Mouse (Mus musculus): ENCODE results near the gene Mn1. TPM values are rescaled to one million over a fixed set of nuclear protein-coding genes. Genes with fewer than 3 reads are reported as not detected.
A peak's percentile ranks its signal among the peaks of the same experiment; 100 is the strongest.

Mn1 gene
- polyA plus RNA-seq, 1 experiment from 2014 or later, result 1.00 TPM

- Histone ChIP-seq H3K27me3 (ENCODE audit: insufficient read depth, low read length) (no peaks in the 10 kb centered on the region), H3K4me2 (ENCODE audit: low read depth, low read length) (no peak overlapping the region), H3K9me3 (ENCODE audit: low read length) (no peaks in the 10 kb centered on the region), H3K27ac (ENCODE audit: low read depth) (no peak overlapping the region), H3K36me3 (replicated peaks; ENCODE audit: insufficient read depth, low read length) (no peaks in the 10 kb centered on the region), H3K4me3 (ENCODE audit: low read depth, low read length) (no peak overlapping the region), H3K9ac (replicated peaks) (no peak overlapping the region), H3K4me1 (ENCODE audit: insufficient read depth) (peaks cover 10% of the 10 kb centered on the region)
- no peak for DNase-seq
- ATAC-seq, result no peak
- TF ChIP-seq CTCF (IDR thresholded peaks at IDR 0.05; ENCODE audit: low read depth) (no peak), EP300 (IDR thresholded peaks at IDR 0.05; ENCODE audit: low read depth) (no peak)
- 62% methylated on average over 9 of the region's 9 CpGs for WGBS (ENCODE audit: insufficient replicate concordance)
These were observed 49.3 kb downstream of the Mn1 start for GRCm38 (mm10) chr5:111466429-111466828.

GRCm38 (mm10) chr5:111467699-111468098 lies 50.5 kb downstream of the Mn1 start:
- Histone ChIP-seq H3K4me1 (ENCODE audit: insufficient read depth) (peaks cover 10% of the 10 kb centered on the region), H3K4me2 (ENCODE audit: low read depth, low read length) (no peak overlapping the region), H3K9me3 (ENCODE audit: low read length) (no peaks in the 10 kb centered on the region), H3K36me3 (replicated peaks; ENCODE audit: insufficient read depth, low read length) (no peaks in the 10 kb centered on the region), H3K4me3 (ENCODE audit: low read depth, low read length) (no peak overlapping the region), H3K9ac (replicated peaks) (no peak overlapping the region), H3K27ac (ENCODE audit: low read depth) (no peak overlapping the region), H3K27me3 (ENCODE audit: insufficient read depth, low read length) (no peaks in the 10 kb centered on the region)
- DNase-seq, result no peak
- WGBS (ENCODE audit: insufficient replicate concordance), result 31% methylated on average over 5 of the region's 5 CpGs
- TF ChIP-seq CTCF (IDR thresholded peaks at IDR 0.05; ENCODE audit: low read depth), result no peak
- ATAC-seq, result no peak

GRCm38 (mm10) chr5:111469195-111469882 lies 52.2 kb downstream of the Mn1 start:
- 39% methylated on average over 7 of the region's 7 CpGs for WGBS (ENCODE audit: insufficient replicate concordance)
- Histone ChIP-seq H3K27me3 (ENCODE audit: insufficient read depth, low read length) (no peaks in the 10 kb centered on the region), H3K9ac (replicated peaks) (no peak overlapping the region), H3K4me3 (ENCODE audit: low read depth, low read length) (no peak overlapping the region), H3K9me3 (ENCODE audit: low read length) (no peaks in the 10 kb centered on the region), H3K4me2 (ENCODE audit: low read depth, low read length) (no peak overlapping the region), H3K27ac (ENCODE audit: low read depth) (peak overlapping the region; percentile 78), H3K4me1 (ENCODE audit: insufficient read depth) (peaks cover 10% of the 10 kb centered on the region), H3K36me3 (replicated peaks; ENCODE audit: insufficient read depth, low read length) (no peaks in the 10 kb centered on the region)
- DNase-seq (no peak), ATAC-seq (peak; percentile 51)
- TF ChIP-seq CTCF (IDR thresholded peaks at IDR 0.05; ENCODE audit: low read depth), result no peak
- peak; percentile 33; the same call in 1 of the 2 replicates for TF ChIP-seq EP300 (IDR thresholded peaks at IDR 0.05; ENCODE audit: low read depth)

- Histone ChIP-seq H3K4me3 (ENCODE audit: low read depth, low read length) (no peak overlapping the region), H3K27me3 (ENCODE audit: insufficient read depth, low read length) (no peaks in the 10 kb centered on the region), H3K4me2 (ENCODE audit: low read depth, low read length) (no peak overlapping the region), H3K4me1 (ENCODE audit: insufficient read depth) (peaks cover 9% of the 10 kb centered on the region), H3K27ac (ENCODE audit: low read depth) (peak overlapping the region; percentile 78), H3K9ac (replicated peaks) (no peak overlapping the region), H3K36me3 (replicated peaks; ENCODE audit: insufficient read depth, low read length) (no peaks in the 10 kb centered on the region), H3K9me3 (ENCODE audit: low read length) (no peaks in the 10 kb centered on the region)
- WGBS (ENCODE audit: insufficient replicate concordance), result 60% methylated on average over 4 of the region's 4 CpGs
- TF ChIP-seq EP300 (IDR thresholded peaks at IDR 0.05; ENCODE audit: low read depth) (no peak), CTCF (IDR thresholded peaks at IDR 0.05; ENCODE audit: low read depth) (no peak)
- DNase-seq (peak; percentile 44), ATAC-seq (peak; percentile 90)
These were observed 53.7 kb downstream of the Mn1 start for GRCm38 (mm10) chr5:111470875-111471274.

- TF ChIP-seq CTCF (IDR thresholded peaks at IDR 0.05; ENCODE audit: low read depth), result no peak
- TF ChIP-seq EP300 (IDR thresholded peaks at IDR 0.05; ENCODE audit: low read depth), result no peak
- ATAC-seq (no peak), DNase-seq (no peak)
- Histone ChIP-seq H3K4me1 (ENCODE audit: insufficient read depth) (peaks cover 4% of the 10 kb centered on the region), H3K4me3 (ENCODE audit: low read depth, low read length) (no peak overlapping the region), H3K9me3 (ENCODE audit: low read length) (no peaks in the 10 kb centered on the region), H3K27ac (ENCODE audit: low read depth) (no peak overlapping the region), H3K27me3 (ENCODE audit: insufficient read depth, low read length) (no peaks in the 10 kb centered on the region), H3K4me2 (ENCODE audit: low read depth, low read length) (no peak overlapping the region), H3K36me3 (replicated peaks; ENCODE audit: insufficient read depth, low read length) (no peaks in the 10 kb centered on the region), H3K9ac (replicated peaks) (no peak overlapping the region)
- WGBS (ENCODE audit: insufficient replicate concordance), result 67% methylated on average over 11 of the region's 11 CpGs
These were observed 56.3 kb downstream of the Mn1 start for GRCm38 (mm10) chr5:111473425-111473824.

GRCm38 (mm10) chr5:111475721-111476120 lies 58.6 kb downstream of the Mn1 start:
- no peak overlapping the region for H3K4me2 ChIP-seq (ENCODE audit: low read depth, low read length)
- WGBS (ENCODE audit: insufficient replicate concordance), result 78% methylated on average over 5 of the region's 5 CpGs
- no peak for TF ChIP-seq EP300 (IDR thresholded peaks at IDR 0.05; ENCODE audit: low read depth)
- TF ChIP-seq CTCF (IDR thresholded peaks at IDR 0.05; ENCODE audit: low read depth), result no peak

More at GRCm38 (mm10) chr5:111475721-111476120, 58.6 kb downstream of the Mn1 start:
- Histone ChIP-seq H3K4me3 (ENCODE audit: low read depth, low read length) (no peak overlapping the region), H3K36me3 (replicated peaks; ENCODE audit: insufficient read depth, low read length) (no peaks in the 10 kb centered on the region), H3K27ac (ENCODE audit: low read depth) (no peak overlapping the region), H3K27me3 (ENCODE audit: insufficient read depth, low read length) (no peaks in the 10 kb centered on the region), H3K9me3 (ENCODE audit: low read length) (no peaks in the 10 kb centered on the region), H3K9ac (replicated peaks) (no peak overlapping the region), H3K4me1 (ENCODE audit: insufficient read depth) (peaks cover 4% of the 10 kb centered on the region)
- no peak for DNase-seq
- no peak for ATAC-seq

All from liver, postnatal 0 days (tissue).